8 mouse cellular contexts compared by ENCODE assay signal in the genomic region with DNA sequence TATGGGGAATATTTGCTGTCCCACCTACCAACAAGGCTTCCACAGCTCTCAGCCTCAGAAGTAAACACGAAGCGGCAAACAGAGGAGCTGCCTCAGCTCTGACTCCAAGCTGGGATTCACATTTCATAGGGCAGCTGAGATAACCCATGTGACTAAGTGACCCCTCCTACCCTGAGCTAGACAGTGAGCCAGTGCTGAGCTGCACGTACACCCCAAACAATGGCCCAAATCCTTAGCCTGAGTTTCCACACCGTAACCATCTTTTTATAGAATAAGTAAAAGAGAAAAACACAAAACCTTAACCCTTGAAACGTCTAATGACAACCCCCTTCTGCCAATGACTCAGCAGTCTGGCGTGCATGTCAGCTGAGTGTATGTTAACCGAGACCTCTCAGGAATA. TPM values are rescaled to one million over a fixed set of nuclear protein-coding genes. Genes with fewer than 3 reads are reported as not detected.
DNase-seq lines count a peak whose midpoint lies in the region; ATAC-seq and TF ChIP-seq lines count a peak whose summit lies in the region.

No protein-coding gene starts in this region.

- no peak for ATAC-seq in hindbrain, embryonic 14.5 days (ENCODE audit: low FRiP score)
- peak; percentile 50; the same call in 1 of the 2 replicates for ATAC-seq in limb, embryonic 15.5 days (ENCODE audit: insufficient number of reproducible peaks, low FRiP score, low TSS enrichment, low read depth)
- no peak for ATAC-seq in midbrain, embryonic 15.5 days (replicated peaks)

- peaks cover 6% of the 10 kb centered on the region for H3K4me1 ChIP-seq in cerebellum, adult 2 months (ENCODE audit: control insufficient read depth, insufficient read depth, low read length)
- peaks cover 21% of the 10 kb centered on the region for H3K4me1 ChIP-seq in hindbrain, embryonic 14.5 days (replicated peaks; ENCODE audit: control insufficient read depth, insufficient read depth, low read length)
- H3K4me1 ChIP-seq in limb, embryonic 15.5 days: peaks cover 41% of the 10 kb centered on the region
- H3K4me1 ChIP-seq in midbrain, embryonic 15.5 days: peaks cover 32% of the 10 kb centered on the region

- no peaks in the 10 kb centered on the region for H3K27me3 ChIP-seq in cerebellum, adult 2 months (ENCODE audit: control insufficient read depth, insufficient read depth, low read length)
- H3K27me3 ChIP-seq in hindbrain, embryonic 14.5 days (ENCODE audit: control insufficient read depth, insufficient read depth, low read length): peaks cover 4% of the 10 kb centered on the region; the same call in 1 of the 2 replicates
- H3K27me3 ChIP-seq in limb, embryonic 15.5 days: no peaks in the 10 kb centered on the region
- peaks cover 4% of the 10 kb centered on the region; the same call in 1 of the 2 replicates for H3K27me3 ChIP-seq in midbrain, embryonic 15.5 days (replicated peaks)

- WGBS in cerebellum, adult 2 months: 16% methylated on average over 7 of the region's 7 CpGs
- 9% methylated on average over 7 of the region's 7 CpGs for WGBS in hindbrain, embryonic 14.5 days
- 5% methylated on average over 7 of the region's 7 CpGs for WGBS in limb, embryonic 15.5 days
- 7% methylated on average over 7 of the region's 7 CpGs for WGBS in midbrain, embryonic 15.5 days

- H3K27ac ChIP-seq in cerebellum, adult 2 months (ENCODE audit: insufficient read depth, low read length): no peak overlapping the region
- H3K27ac ChIP-seq in hindbrain, embryonic 14.5 days: no peak overlapping the region
- H3K27ac ChIP-seq in limb, embryonic 15.5 days: peak overlapping the region; percentile 50
- no peak overlapping the region for H3K27ac ChIP-seq in midbrain, embryonic 15.5 days

- peak overlapping the region; percentile 38 for H3K9ac ChIP-seq in hindbrain, embryonic 14.5 days
- 0 out of 2 replicates have a peak overlapping the region, but pooled peaks have one; percentile 2 for H3K9ac ChIP-seq in limb, embryonic 15.5 days
- H3K9ac ChIP-seq in midbrain, embryonic 15.5 days: peak overlapping the region; percentile 13; the same call in 1 of the 2 replicates

- DNase-seq in left cerebral cortex, adult 18-20 months (ENCODE audit: low spot score in 2 of 2): peak; percentile 32 to 36
- no peak for DNase-seq in left cerebral cortex, adult 11 months (ENCODE audit: low spot score)
- peak; percentile 52 to 61 for DNase-seq in cerebellum, adult 2 months
- peak; percentile 16 for DNase-seq in forelimb bud, embryonic 11.5 days (ENCODE audit: low read depth, low spot score)
- peak; percentile 33 for DNase-seq in hindbrain, embryonic 14.5 days (ENCODE audit: low spot score)
- no peak for DNase-seq in thymus, postnatal 25 days

- H3K36me3 ChIP-seq in hindbrain, embryonic 14.5 days (replicated peaks; ENCODE audit: control insufficient read depth, insufficient read depth): no peaks in the 10 kb centered on the region
- peaks cover 2% of the 10 kb centered on the region; the same call in 1 of the 2 replicates for H3K36me3 ChIP-seq in limb, embryonic 15.5 days
- no peaks in the 10 kb centered on the region for H3K36me3 ChIP-seq in midbrain, embryonic 15.5 days (replicated peaks)

- peak; percentile 21; the same call in 1 of the 2 replicates for TF ChIP-seq POLR2A in cerebellum, adult 2 months (IDR thresholded peaks at IDR 0.05; ENCODE audit: borderline replicate concordance, insufficient read depth, low read length)

- H3K4me3 ChIP-seq in cerebellum, adult 2 months (replicated peaks; ENCODE audit: insufficient read depth, low read depth, low read length): peak overlapping the region; percentile 47
- H3K4me3 ChIP-seq in hindbrain, embryonic 14.5 days (replicated peaks; ENCODE audit: low read length): 0 out of 2 replicates have a peak overlapping the region, but pooled peaks have one; percentile 1
- H3K4me3 ChIP-seq in limb, embryonic 15.5 days: peak overlapping the region; percentile 66
- H3K4me3 ChIP-seq in midbrain, embryonic 15.5 days: peak overlapping the region; percentile 16; the same call in 1 of the 2 replicates

- TF ChIP-seq CTCF in cerebellum, adult 2 months (IDR thresholded peaks at IDR 0.05; ENCODE audit: borderline replicate concordance, insufficient read depth, low read depth, low read length): no peak

- H3K9me3 ChIP-seq in hindbrain, embryonic 14.5 days (ENCODE audit: control insufficient read depth, low read length): no peaks in the 10 kb centered on the region
- H3K9me3 ChIP-seq in limb, embryonic 15.5 days: no peaks in the 10 kb centered on the region
- no peaks in the 10 kb centered on the region for H3K9me3 ChIP-seq in midbrain, embryonic 15.5 days

- H3K4me2 ChIP-seq in hindbrain, embryonic 14.5 days (replicated peaks): peak overlapping the region; percentile 43
- peak overlapping the region; percentile 79 for H3K4me2 ChIP-seq in limb, embryonic 15.5 days
- H3K4me2 ChIP-seq in midbrain, embryonic 15.5 days: peak overlapping the region; percentile 37

RNA-seq across cellular contexts. Expression of a gene that starts 2.3 kb away (rescaled TPM):
- total RNA-seq in left cerebral cortex, adult 18-20 months (2021): 100 to 1,000 TPM; 132 to 142 TPM
- 96.6 and 101 TPM in 2 replicates for polyA plus RNA-seq in cerebellum, adult 2 months (2012; rRNA removed)
- polyA plus RNA-seq in hindbrain, embryonic 14.5 days (2014; fragmentation: Nextera tagmentation; extraction: Ambion mirVana): 120 and 127 TPM in 2 replicates
- polyA plus RNA-seq in limb, embryonic 15.5 days (2015; fragmentation: Nextera tagmentation; extraction: Ambion mirVana): 130 and 138 TPM in 2 replicates
- 85.5 and 87.5 TPM in 2 replicates for polyA plus RNA-seq in midbrain, embryonic 15.5 days (2015; fragmentation: Nextera tagmentation; extraction: Ambion mirVana)

RNA-seq across cellular contexts. Expression of a gene that starts 33.5 kb away (rescaled TPM):
- 10 to 100 TPM; 45.8 to 52.1 TPM for total RNA-seq in left cerebral cortex, adult 18-20 months (2021)
- polyA plus RNA-seq in cerebellum, adult 2 months (2012; rRNA removed): 47.6 and 49.0 TPM in 2 replicates
- 11.2 and 11.8 TPM in 2 replicates for polyA plus RNA-seq in hindbrain, embryonic 14.5 days (2014; fragmentation: Nextera tagmentation; extraction: Ambion mirVana)
- polyA plus RNA-seq in limb, embryonic 15.5 days (2015; fragmentation: Nextera tagmentation; extraction: Ambion mirVana): 0.49 and 0.67 TPM in 2 replicates
- polyA plus RNA-seq in midbrain, embryonic 15.5 days (2015; fragmentation: Nextera tagmentation; extraction: Ambion mirVana): 8.7 and 11.1 TPM in 2 replicates

Comparison
In these comparisons a context has a peak if more than half of its experiments do, and no peak if none do; other contexts are left out.
1. DNase-seq: peak in left cerebral cortex, adult 18-20 months (2 of 2), cerebellum, adult 2 months (2 of 2), forelimb bud, embryonic 11.5 days (single experiment) and hindbrain, embryonic 14.5 days (single experiment); none in left cerebral cortex, adult 11 months (single experiment) and thymus, postnatal 25 days (single experiment).
2. H3K4me3 ChIP-seq: peak in every context shown above with its lines; median percentile 66 in limb, embryonic 15.5 days; 47 in cerebellum, adult 2 months; 16 in midbrain, embryonic 15.5 days; 1 in hindbrain, embryonic 14.5 days.
3. Peak in every context shown above with its lines, with median percentiles within 50 percentile points of each other: H3K4me2 ChIP-seq and H3K9ac ChIP-seq.